20 mouse cellular contexts compared by ENCODE assay signal in the genomic region with DNA sequence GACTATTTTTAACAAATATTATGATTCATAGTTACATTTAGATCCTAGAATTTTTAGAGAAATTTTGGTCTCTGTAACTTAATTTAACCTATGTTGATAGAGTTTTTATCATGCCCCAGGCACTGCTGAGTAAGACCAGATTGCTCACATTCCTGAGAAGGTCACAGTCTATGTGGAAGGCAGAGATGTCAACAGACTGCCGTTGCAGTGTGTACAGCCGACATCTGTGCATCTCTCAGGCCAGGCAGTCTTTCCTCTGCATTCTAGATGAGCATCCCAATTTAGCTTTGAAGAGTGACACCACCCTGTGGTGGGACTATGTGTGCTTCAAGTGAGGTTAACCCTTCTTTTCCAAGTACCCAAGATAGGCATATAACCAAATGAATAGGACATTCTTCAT.
DNase-seq lines count a peak whose midpoint lies in the region; ATAC-seq and TF ChIP-seq lines count a peak whose summit lies in the region.
"Had no signal": no experiment of that assay in that cellular context is flagged by ENCODE, and none has a peak within 500 bp of the region (broad histone marks: within the 10 kb centered on the region; RNA-seq: fewer than 3 reads in every experiment).

No protein-coding gene starts in this region.

- no peaks in the 10 kb centered on the region for H3K36me3 ChIP-seq in forebrain, postnatal 0 days (ENCODE audit: insufficient read depth)
- no peaks in the 10 kb centered on the region for H3K36me3 ChIP-seq in forebrain, embryonic 11.5 days (ENCODE audit: control insufficient read depth, insufficient read depth, low read length)
- no peaks in the 10 kb centered on the region for H3K36me3 ChIP-seq in CH12.LX (replicated peaks in 1 of 2; ENCODE audit: control insufficient read depth in 1 of 2, insufficient read depth in 1 of 2, low read length in 1 of 2)
- H3K36me3 ChIP-seq: G1E; heart, embryonic 10.5 days; heart, embryonic 15.5 days; hindbrain, embryonic 13.5 days had no signal

- in situ Hi-C loops in CH12.LX (cut with MboI; ENCODE audit: low pct_ligation_motif_present, low pct_unique_long_range_greater_than_20kb, low sequenced_read_pairs) = no loop called here

- no peak for TF ChIP-seq POLR2A in CH12.LX (IDR thresholded peaks at IDR 0.05; ENCODE audit: low read depth, low read length)

- no peaks in the 10 kb centered on the region for H3K79me2 ChIP-seq in CH12.LX (replicated peaks; ENCODE audit: control insufficient read depth, extremely low read depth, insufficient read depth, poor library complexity, severe bottlenecking)

- H3K27ac ChIP-seq in forebrain, postnatal 0 days (ENCODE audit: low read depth, low read length) = no peak overlapping the region
- H3K27ac ChIP-seq in forebrain, embryonic 11.5 days (ENCODE audit: low read depth, low read length) = no peak overlapping the region
- H3K27ac ChIP-seq in CH12.LX (ENCODE audit: insufficient read depth, low read depth) = no peak overlapping the region
- H3K27ac ChIP-seq: heart, embryonic 10.5 days; heart, embryonic 15.5 days; hindbrain, embryonic 13.5 days; hindbrain, postnatal 0 days had no signal

- ATAC-seq in forebrain, postnatal 0 days = peak; percentile 72
- no peak for ATAC-seq in forebrain, embryonic 11.5 days (replicated peaks; ENCODE audit: low FRiP score)
- ATAC-seq: forebrain, embryonic 14.5 days; hindbrain, postnatal 0 days had no signal

- 66% methylated on average over 2 of the region's 2 CpGs for WGBS in forebrain, postnatal 0 days
- 65% methylated on average over 2 of the region's 2 CpGs for WGBS in forebrain, embryonic 11.5 days

- no peak overlapping the region for H3K9ac ChIP-seq in forebrain, postnatal 0 days
- no peak overlapping the region for H3K9ac ChIP-seq in forebrain, embryonic 11.5 days (ENCODE audit: low read length)
- no peak overlapping the region for H3K9ac ChIP-seq in CH12.LX (ENCODE audit: insufficient read depth, low read depth)
- H3K9ac ChIP-seq: heart, embryonic 15.5 days; hindbrain, embryonic 13.5 days had no signal

- TF ChIP-seq EP300 in CH12.LX (IDR thresholded peaks at IDR 0.05; ENCODE audit: low read length) = no peak

- dilution Hi-C loops in CH12.LX (cut with MboI; ENCODE audit: extremely low pct_ligation_motif_present, extremely low pct_unique_long_range_greater_than_20kb, low sequenced_read_pairs) = no loop called here

- no peaks in the 10 kb centered on the region for H3K9me3 ChIP-seq in forebrain, postnatal 0 days (ENCODE audit: low read length)
- H3K9me3 ChIP-seq in forebrain, embryonic 11.5 days (ENCODE audit: control insufficient read depth, low read length) = no peaks in the 10 kb centered on the region
- peaks cover 2% of the 10 kb centered on the region for H3K9me3 ChIP-seq in CH12.LX (replicated peaks; ENCODE audit: low read length)
- H3K9me3 ChIP-seq: G1E; heart, embryonic 10.5 days; heart, embryonic 15.5 days; hindbrain, embryonic 13.5 days had no signal

- H3K4me3 ChIP-seq in forebrain, postnatal 0 days (ENCODE audit: low read depth, low read length) = no peak overlapping the region
- no peak overlapping the region for H3K4me3 ChIP-seq in forebrain, embryonic 11.5 days (ENCODE audit: low read depth, low read length)
- no peak overlapping the region for H3K4me3 ChIP-seq in CH12.LX (replicated peaks in 1 of 3; ENCODE audit: low read depth in 2 of 3, low read length in 2 of 3, poor library complexity in 1 of 3)
- H3K4me3 ChIP-seq: heart, embryonic 10.5 days; heart, embryonic 15.5 days; hindbrain, embryonic 13.5 days had no signal

- no peaks in the 10 kb centered on the region for H3K27me3 ChIP-seq in forebrain, postnatal 0 days (ENCODE audit: insufficient read depth, low read length)
- no peaks in the 10 kb centered on the region for H3K27me3 ChIP-seq in forebrain, embryonic 11.5 days (ENCODE audit: control insufficient read depth, insufficient read depth, low read length)
- no peaks in the 10 kb centered on the region for H3K27me3 ChIP-seq in CH12.LX (replicated peaks)
- H3K27me3 ChIP-seq: heart, embryonic 15.5 days; hindbrain, embryonic 13.5 days had no signal

- intact Hi-C loops in left cerebral cortex, postnatal 4 days (cut with DNase I) = no loop called here

- no peak for DNase-seq in forebrain, postnatal 0 days
- no peak for DNase-seq in forebrain, embryonic 11.5 days (ENCODE audit: low spot score)
- peak; percentile 5 to 24 for DNase-seq in left cerebral cortex, adult 9 months (ENCODE audit: low spot score in 2 of 2)
- DNase-seq in left cerebral cortex, postnatal 4 days = no peak
- DNase-seq in CH12.LX (ENCODE audit: extremely low read depth) = peak; percentile 27
- DNase-seq in Muller cell, postnatal 12 days (ENCODE audit: inconsistent ontology term) = peak; percentile 20
- DNase-seq in gastrocnemius, postnatal 4 days (ENCODE audit: low spot score in 2 of 2) = no peak
- DNase-seq: adrenal gland, postnatal 10 days; cerebellum, adult 11-12 months; cerebellum, adult 9-10 months; cerebellum, postnatal 25 days; gastrocnemius, postnatal 25 days; heart, postnatal 14 days; kidney, adult 11 months had no signal

- H3K4me2 ChIP-seq in forebrain, postnatal 0 days (ENCODE audit: low read depth) = no peak overlapping the region
- H3K4me2 ChIP-seq in forebrain, embryonic 11.5 days (ENCODE audit: low read depth, low read length, severe bottlenecking) = no peak overlapping the region
- H3K4me2 ChIP-seq in CH12.LX (ENCODE audit: insufficient read depth, low read depth, poor library complexity, severe bottlenecking) = no peak overlapping the region
- H3K4me2 ChIP-seq: heart, embryonic 15.5 days; hindbrain, embryonic 13.5 days had no signal

- peak; percentile 17 for TF ChIP-seq RAD21 in CH12.LX (IDR thresholded peaks at IDR 0.05; ENCODE audit: low read depth, low read length)

- no peak for TF ChIP-seq CTCF in forebrain, postnatal 0 days (IDR thresholded peaks at IDR 0.05; ENCODE audit: low read depth)
- peak in 1 of 2 experiments; percentile 24; a peak in 1 of 4 replicates for TF ChIP-seq CTCF in CH12.LX (conservative IDR thresholded peaks at IDR 0.05 in 1 of 2, IDR thresholded peaks at IDR 0.05 in 1 of 2; ENCODE audit: low read depth in 2 of 2, low read length in 2 of 2)

- H3K4me1 ChIP-seq in forebrain, postnatal 0 days (ENCODE audit: insufficient read depth) = no peaks in the 10 kb centered on the region
- no peaks in the 10 kb centered on the region for H3K4me1 ChIP-seq in forebrain, embryonic 11.5 days (replicated peaks; ENCODE audit: control insufficient read depth, insufficient read depth, low read length)
- peaks cover 12 to 55% of the 10 kb centered on the region in 2 experiments for H3K4me1 ChIP-seq in CH12.LX (ENCODE audit: control insufficient read depth in 1 of 2, insufficient read depth in 2 of 2)
- H3K4me1 ChIP-seq: heart, embryonic 10.5 days; heart, embryonic 15.5 days; hindbrain, embryonic 13.5 days had no signal

TF ChIP-seq in CH12.LX, 34 proteins besides CTCF, POLR2A, EP300 and RAD21:
- TF ChIP-seq CHD1 (IDR thresholded peaks at IDR 0.05; ENCODE audit: low read depth, low read length) (no peak), SMC3 (IDR thresholded peaks at IDR 0.05; ENCODE audit: low read depth, low read length) (peak; percentile 31; the same call in 1 of the 2 replicates)

Comparison
In these comparisons a context has a peak if more than half of its experiments do, and no peak if none do; other contexts are left out.
1. DNase-seq: peak in left cerebral cortex, adult 9 months (2 of 2), CH12.LX (single experiment) and Muller cell, postnatal 12 days (single experiment); none in forebrain, postnatal 0 days (single experiment), forebrain, embryonic 11.5 days (single experiment), left cerebral cortex, postnatal 4 days (single experiment) and gastrocnemius, postnatal 4 days (0 of 2).